7 mouse cellular contexts compared by ENCODE assay signal in genomic region chr9:40800675-40801612, GRCm38 (mm10). TPM values are rescaled to one million over a fixed set of nuclear protein-coding genes. Genes with fewer than 3 reads are reported as not detected.
DNase-seq lines count a peak whose midpoint lies in the region; ATAC-seq lines count a peak whose summit lies in the region.

Gene Hspa8, plus strand, starts transcription at chr9:40800984.

- peak; percentile 100 for DNase-seq in adrenal gland, postnatal 14 days
- DNase-seq in embryonic facial prominence, embryonic 11.5 days (ENCODE audit: low spot score): peak; percentile 99
- DNase-seq in kidney, adult 11 months: peak; percentile 100
- peak; percentile 100 for DNase-seq in limb, embryonic 10.5 days (ENCODE audit: low spot score)
- peak; percentile 100 for DNase-seq in spleen, adult 12 weeks (ENCODE audit: low spot score)

- peak within 1 kb of the TSS; percentile 99 for H3K4me3 ChIP-seq in embryonic facial prominence, embryonic 11.5 days (ENCODE audit: low read depth, low read length)
- H3K4me3 ChIP-seq in limb, embryonic 10.5 days: peak within 1 kb of the TSS; percentile 87
- peak within 1 kb of the TSS; percentile 93 for H3K4me3 ChIP-seq in midbrain, embryonic 13.5 days (replicated peaks)

- H3K9me3 ChIP-seq in embryonic facial prominence, embryonic 11.5 days (replicated peaks; ENCODE audit: control insufficient read depth, low read length): no peaks in the 10 kb centered on the region
- no peaks in the 10 kb centered on the region for H3K9me3 ChIP-seq in limb, embryonic 10.5 days (replicated peaks)
- no peaks in the 10 kb centered on the region for H3K9me3 ChIP-seq in midbrain, embryonic 13.5 days

- peak within 1 kb of the TSS; percentile 99 for H3K9ac ChIP-seq in embryonic facial prominence, embryonic 11.5 days (replicated peaks; ENCODE audit: low read length)
- H3K9ac ChIP-seq in midbrain, embryonic 13.5 days (replicated peaks): peak within 1 kb of the TSS; percentile 99

- under 1% methylated on average over 66 of the region's 83 CpGs for WGBS in embryonic facial prominence, embryonic 11.5 days
- under 1% methylated on average over 80 of the region's 83 CpGs for WGBS in limb, embryonic 10.5 days
- under 1% methylated on average over 81 of the region's 83 CpGs for WGBS in midbrain, embryonic 13.5 days

- peaks cover 6% of the 10 kb centered on the region for H3K36me3 ChIP-seq in embryonic facial prominence, embryonic 11.5 days (replicated peaks; ENCODE audit: control insufficient read depth, insufficient read depth, low read depth, low read length)
- peaks cover 44% of the 10 kb centered on the region for H3K36me3 ChIP-seq in limb, embryonic 10.5 days
- H3K36me3 ChIP-seq in midbrain, embryonic 13.5 days: peaks cover 29% of the 10 kb centered on the region

- H3K4me2 ChIP-seq in embryonic facial prominence, embryonic 11.5 days (ENCODE audit: low read depth, low read length): peak within 1 kb of the TSS; percentile 66
- peak within 1 kb of the TSS; percentile 91 for H3K4me2 ChIP-seq in midbrain, embryonic 13.5 days (replicated peaks)

- peak; percentile 97 for ATAC-seq in embryonic facial prominence, embryonic 11.5 days (replicated peaks; ENCODE audit: insufficient number of reproducible peaks, low FRiP score, low TSS enrichment, low read depth)
- ATAC-seq in granulocyte monocyte progenitor cell, adult 5-6 weeks (replicated peaks; ENCODE audit: poor library complexity, severe bottlenecking): peak; percentile 65
- peak; percentile 98 for ATAC-seq in midbrain, embryonic 13.5 days

- H3K27ac ChIP-seq in embryonic facial prominence, embryonic 11.5 days (replicated peaks; ENCODE audit: low read depth, low read length): peak within 1 kb of the TSS; percentile 91
- peak within 1 kb of the TSS; percentile 97 for H3K27ac ChIP-seq in limb, embryonic 10.5 days
- peak within 1 kb of the TSS; percentile 99 for H3K27ac ChIP-seq in midbrain, embryonic 13.5 days

- no peaks in the 10 kb centered on the region for H3K4me1 ChIP-seq in embryonic facial prominence, embryonic 11.5 days (ENCODE audit: control insufficient read depth, insufficient read depth, low read length)
- H3K4me1 ChIP-seq in limb, embryonic 10.5 days: peaks cover 22% of the 10 kb centered on the region
- H3K4me1 ChIP-seq in midbrain, embryonic 13.5 days (replicated peaks): peaks cover 45% of the 10 kb centered on the region

- no peaks in the 10 kb centered on the region for H3K27me3 ChIP-seq in embryonic facial prominence, embryonic 11.5 days (ENCODE audit: control insufficient read depth, insufficient read depth, low read length)
- no peaks in the 10 kb centered on the region for H3K27me3 ChIP-seq in limb, embryonic 10.5 days (ENCODE audit: low read depth, poor library complexity, severe bottlenecking)
- no peaks in the 10 kb centered on the region for H3K27me3 ChIP-seq in midbrain, embryonic 13.5 days

RNA-seq across cellular contexts. Expression of gene Hspa8, which starts in this region (rescaled TPM):
- total RNA-seq in adrenal gland, postnatal 14 days (2021): 1,718 and 2,240 TPM in 2 replicates
- polyA plus RNA-seq in embryonic facial prominence, embryonic 11.5 days (2014; fragmentation: Nextera tagmentation; extraction: Ambion mirVana): 4,013 and 4,203 TPM in 2 replicates
- total RNA-seq in granulocyte monocyte progenitor cell, adult 5-6 weeks (2014; fragmentation: Nextera tagmentation): 2,268 and 2,405 TPM in 2 replicates
- total RNA-seq in granulocyte monocyte progenitor cell, adult 5-6 weeks (2017): 4,273 and 4,449 TPM in 2 replicates
- polyA plus RNA-seq in limb, embryonic 10.5 days (2016; fragmentation: Nextera tagmentation; extraction: Ambion mirVana): 3,450 and 4,164 TPM in 2 replicates
- 2,863 and 3,076 TPM in 2 replicates for polyA plus RNA-seq in midbrain, embryonic 13.5 days (2015; fragmentation: Nextera tagmentation; extraction: Ambion mirVana)

Comparison
In these comparisons a context has a peak if more than half of its experiments do, and no peak if none do; other contexts are left out.
1. Peak in every context shown above with its lines: DNase-seq, ATAC-seq, H3K4me3 ChIP-seq and H3K27ac ChIP-seq.